Mouse (Mus musculus) intestine, embryonic 15.5 days (tissue): ENCODE measurements at regions not wholly inside any gene's neighbourhood (a gene's known extent, or its start where the extent isn't known, plus 50 kb on each side); places are given as distances from the start of the nearest gene placed in this dataset.
"Not testable (repeated sequence)": the region's sequence is repeated elsewhere in the genome, so short reads cannot be mapped to it uniquely, and the experiment has no call there.

Experiments
- ATAC-seq: fragments of 200-750 bp; cut with Nextera tagmentation; 2 replicates; pipeline ENCODE4 v1.8.0; 2017; ENCODE audit warnings: moderate TSS enrichment, moderate library complexity
- H3K27ac ChIP-seq: fragments of 300-500 bp; sonication (generic); 2 replicates; pipeline ENCODE4 v1.5.1; 2015; ENCODE audit warnings: mild to moderate bottlenecking, inconsistent platforms
- H3K27me3 ChIP-seq: fragments of 300-500 bp; sonication (generic); replicated peaks from 2 replicates; pipeline ENCODE4 v1.6.1; 2015; ENCODE audit warnings: inconsistent platforms
- H3K36me3 ChIP-seq: fragments of 300-500 bp; sonication (generic); 2 replicates; pipeline ENCODE4 v1.6.1; 2015; ENCODE audit warnings: inconsistent platforms
- H3K4me1 ChIP-seq: fragments of 300-500 bp; sonication (generic); replicated peaks from 2 replicates; pipeline ENCODE4 v1.6.1; 2015; ENCODE audit warnings: inconsistent platforms
- H3K4me2 ChIP-seq: fragments of 300-500 bp; sonication (generic); replicated peaks from 2 replicates; pipeline ENCODE4 v1.6.1; 2015; ENCODE audit warnings: mild to moderate bottlenecking, inconsistent platforms
- H3K4me3 ChIP-seq: fragments of 300-500 bp; sonication (generic); replicated peaks from 2 replicates; pipeline ENCODE4 v1.5.1; 2015; ENCODE audit warnings: inconsistent platforms
- H3K9ac ChIP-seq: fragments of 300-500 bp; sonication (generic); 2 replicates; pipeline ENCODE4 v1.6.1; 2015; ENCODE audit warnings: inconsistent platforms
- H3K9me3 ChIP-seq: fragments of 300-500 bp; sonication (generic); 2 replicates; pipeline ENCODE4 v1.6.1; 2016; ENCODE audit warnings: inconsistent platforms
- WGBS: fragments of 180-500 bp; shearing (Covaris S2); methylation state at CpG from one replicate; pipeline ENCODE4 v1.1.7; 2015; 5-methylcytosine and 5-hydroxymethylcytosine counted together

DNA sequence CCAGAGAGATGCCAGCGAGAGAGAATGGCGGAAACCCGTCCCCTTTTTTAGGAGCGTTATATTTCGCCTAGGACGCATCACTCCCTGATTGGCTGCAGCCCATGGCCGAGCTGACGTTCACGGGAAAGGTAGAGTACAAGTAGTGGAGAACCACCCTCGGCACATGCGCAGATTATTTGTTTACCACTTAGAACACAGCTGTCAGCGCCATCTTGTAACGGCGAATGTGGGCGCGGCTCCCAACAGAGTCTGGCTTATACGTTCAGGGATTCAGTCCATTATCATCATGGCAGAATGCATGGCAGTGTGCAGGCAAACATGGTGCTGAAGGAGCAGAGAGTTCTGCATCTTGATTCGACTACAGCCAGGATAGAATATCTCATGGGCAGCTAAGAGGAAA lies 339.8 kb upstream of the Glra2 start:
- not testable (repeated sequence) for H3K9ac ChIP-seq, H3K4me2 ChIP-seq, H3K36me3 ChIP-seq, H3K27ac ChIP-seq, H3K4me3 ChIP-seq, ATAC-seq, H3K4me1 ChIP-seq, H3K9me3 ChIP-seq, H3K27me3 ChIP-seq
- 71% methylated on average over 11 of the region's 18 CpGs for WGBS

DNA sequence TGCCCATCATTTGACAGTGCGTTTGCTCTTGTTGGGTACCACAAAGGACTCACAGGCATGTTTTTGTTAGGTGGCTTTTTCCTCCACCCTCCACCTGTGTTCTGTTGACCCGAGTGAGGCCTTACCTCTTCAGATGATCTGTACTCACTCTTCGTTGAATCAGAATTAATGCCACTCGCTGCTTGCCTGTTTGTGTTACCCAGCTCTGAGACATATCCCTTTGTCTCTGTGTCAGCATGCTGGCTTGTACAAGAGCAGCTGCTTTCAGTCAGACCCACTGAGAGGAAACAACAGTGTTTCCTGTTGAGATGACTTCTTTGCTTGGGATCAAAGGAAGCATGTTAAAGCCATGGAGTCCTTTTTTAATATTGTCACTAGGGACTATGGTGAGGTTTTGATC lies 304.0 kb upstream of the Glra2 start:
- ATAC-seq: no peak
- no peak overlapping the region for H3K4me3 ChIP-seq
- 50% methylated on average over 4 of the region's 4 CpGs for WGBS

DNA sequence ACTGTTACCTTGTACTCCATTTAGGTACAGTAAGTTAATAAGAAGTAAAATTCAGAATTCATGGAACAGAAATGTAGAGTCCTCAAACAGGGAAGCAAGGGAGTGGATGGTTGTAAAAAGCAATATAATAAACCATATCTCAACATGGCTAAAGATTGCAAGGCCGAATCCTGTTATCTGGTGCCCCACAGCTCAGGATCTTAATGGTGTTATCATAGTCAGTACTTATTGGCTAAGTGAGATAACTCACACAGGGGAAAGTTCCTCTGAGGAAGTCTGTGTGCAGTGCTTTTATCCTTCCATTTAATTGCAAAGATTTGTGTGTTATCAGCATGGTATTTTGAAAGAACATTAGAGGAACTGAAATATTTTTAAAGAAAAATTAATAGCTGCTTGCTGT lies 288.9 kb upstream of the Glra2 start:
- Histone ChIP-seq H3K4me2 (no peak overlapping the region), H3K36me3 (no peaks in the 10 kb centered on the region), H3K27me3 (no peaks in the 10 kb centered on the region), H3K27ac (no peak overlapping the region), H3K9me3 (no peaks in the 10 kb centered on the region), H3K4me3 (no peak overlapping the region), H3K4me1 (no peaks in the 10 kb centered on the region), H3K9ac (no peak overlapping the region)
- 64% methylated on average over 1 of the region's 1 CpGs for WGBS
- ATAC-seq: peak; percentile 63; the same call in 1 of the 2 replicates

More for the DNA sequence above, 304.0 kb upstream of the Glra2 start:
- Histone ChIP-seq H3K27me3 (no peaks in the 10 kb centered on the region), H3K9ac (no peak overlapping the region), H3K36me3 (no peaks in the 10 kb centered on the region), H3K4me2 (no peak overlapping the region), H3K27ac (no peak overlapping the region), H3K4me1 (no peaks in the 10 kb centered on the region), H3K9me3 (no peaks in the 10 kb centered on the region)

DNA sequence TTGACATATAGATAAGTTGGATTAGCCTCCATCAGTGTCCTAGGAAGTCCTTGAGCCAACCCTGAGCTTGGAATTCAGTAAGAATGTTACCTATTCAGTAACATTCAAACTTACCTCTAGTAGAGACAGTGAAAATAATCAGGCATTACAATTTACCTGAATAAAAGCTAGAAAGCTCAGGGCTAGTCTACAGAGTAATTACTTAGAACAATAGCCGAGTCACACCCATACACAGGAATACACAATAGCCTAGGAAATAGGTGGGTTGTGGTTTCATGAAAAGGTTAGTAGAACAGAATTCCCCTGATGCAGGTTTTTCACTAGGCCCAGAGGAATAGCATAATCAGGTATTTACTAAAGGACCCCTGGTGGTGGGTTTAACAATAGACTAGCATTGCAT lies 273.6 kb upstream of the Glra2 start:
- H3K4me2 ChIP-seq, H3K27me3 ChIP-seq, H3K27ac ChIP-seq, ATAC-seq, H3K4me1 ChIP-seq, H3K4me3 ChIP-seq, H3K9ac ChIP-seq, H3K9me3 ChIP-seq, H3K36me3 ChIP-seq: not testable (repeated sequence)
- 83% methylated on average over 1 of the region's 1 CpGs for WGBS
